Mouse (Mus musculus) kidney, postnatal 4 days (tissue): ENCODE data around the gene Crip3.

Experiments
- DNase-seq, 2 experiments: peaks; one replicate each; pipeline ENCODE4 v3.0.0; 2021; ENCODE audit warnings: mixed read lengths in 2 of 2

Gene Crip3

GRCm38 (mm10) chr17:46428761-46429414 is at the start of gene Crip3:
TSS of gene Crip3 (plus strand) at chr17:46428926.
- peak; percentile 62 to 71 for DNase-seq

GRCm38 (mm10) chr17:46383294-46384060 is 45.2 kb upstream of the Crip3 start, which contains the start of gene Zfp318:
TSS of gene Zfp318 (plus strand) at chr17:46383731.
- DNase-seq: peak; percentile 99

GRCm38 (mm10) chr17:46384061-46384801 is 44.5 kb upstream of the Crip3 start:
- peak; percentile 47 to 56 for DNase-seq

GRCm38 (mm10) chr17:46388200-46388599 is 40.5 kb upstream of the Crip3 start:
- DNase-seq: no peak

- DNase-seq: peak; percentile 56 to 67
Measured at GRCm38 (mm10) chr17:46393012-46393411, 35.7 kb upstream of the Crip3 start.

- DNase-seq: no peak
Measured at GRCm38 (mm10) chr17:46394631-46395030, 34.1 kb upstream of the Crip3 start.

- no peak for DNase-seq
Measured at GRCm38 (mm10) chr17:46408478-46408877, 20.2 kb upstream of the Crip3 start.

GRCm38 (mm10) chr17:46418628-46419027 is 10.1 kb upstream of the Crip3 start:
- peak; percentile 51 to 63 for DNase-seq

- no peak for DNase-seq
Measured at GRCm38 (mm10) chr17:46419717-46420116, 9.0 kb upstream of the Crip3 start.

GRCm38 (mm10) chr17:46426496-46426895 is 2.2 kb upstream of the Crip3 start:
- no peak for DNase-seq

- peak; percentile 70 to 79 for DNase-seq
Measured at GRCm38 (mm10) chr17:46433627-46434026, 4.9 kb downstream of the Crip3 start.

- peak; percentile 62 to 76 for DNase-seq
Measured at GRCm38 (mm10) chr17:46436672-46437366, 8.1 kb downstream of the Crip3 start.

GRCm38 (mm10) chr17:46438298-46438873 is 9.7 kb downstream of the Crip3 start, which contains the start of gene Slc22a7:
TSS of gene Slc22a7 (minus strand) at chr17:46438457.
- DNase-seq: no peak

- no peak for DNase-seq
Measured at GRCm38 (mm10) chr17:46439176-46439575, 10.4 kb downstream of the Crip3 start.

- DNase-seq: peak; percentile 46 to 48
Measured at GRCm38 (mm10) chr17:46444839-46445579, 16.3 kb downstream of the Crip3 start.

- no peak for DNase-seq
Measured at GRCm38 (mm10) chr17:46446264-46446663, 17.5 kb downstream of the Crip3 start.

- peak in 1 of 2 experiments; percentile 25 for DNase-seq
Measured at GRCm38 (mm10) chr17:46452683-46453082, 24.0 kb downstream of the Crip3 start.

- DNase-seq: no peak
Measured at GRCm38 (mm10) chr17:46453302-46453948, 24.7 kb downstream of the Crip3 start.

- peak in 1 of 2 experiments; percentile 45 for DNase-seq
Measured at GRCm38 (mm10) chr17:46453970-46454411, 25.3 kb downstream of the Crip3 start.

GRCm38 (mm10) chr17:46454539-46454938 is 25.8 kb downstream of the Crip3 start:
- DNase-seq: no peak
